Mouse (Mus musculus): ENCODE measurements around the gene Plekhf1.
A peak's percentile ranks its signal among the peaks of the same experiment; 100 is the strongest.

Gene Plekhf1

GRCm38 (mm10) chr7:38217417-38218171 is 10.2 kb downstream of the Plekhf1 start:
- DNase-seq, result peak; percentile 64

GRCm38 (mm10) chr7:38215697-38216096 is 12.1 kb downstream of the Plekhf1 start:
- peak; percentile 21 for DNase-seq

- DNase-seq, result no peak
Observed at GRCm38 (mm10) chr7:38215281-38215680, 12.5 kb downstream of the Plekhf1 start.

- DNase-seq, result no peak
Observed at GRCm38 (mm10) chr7:38214473-38215214, 13.2 kb downstream of the Plekhf1 start.

- DNase-seq, result no peak
Observed at GRCm38 (mm10) chr7:38212651-38213062, 15.2 kb downstream of the Plekhf1 start.

GRCm38 (mm10) chr7:38209478-38210152 is 18.2 kb downstream of the Plekhf1 start:
- DNase-seq, result no peak

- no peak for DNase-seq
Observed at GRCm38 (mm10) chr7:38208969-38209368, 18.8 kb downstream of the Plekhf1 start.

GRCm38 (mm10) chr7:38206564-38206963 is 21.3 kb downstream of the Plekhf1 start:
- no peak for DNase-seq

GRCm38 (mm10) chr7:38205801-38206200 is 22.0 kb downstream of the Plekhf1 start:
- DNase-seq, result no peak

- no peak for DNase-seq
Observed at GRCm38 (mm10) chr7:38204314-38204713, 23.5 kb downstream of the Plekhf1 start.

- no peak for DNase-seq
Observed at GRCm38 (mm10) chr7:38201290-38201658, 26.5 kb downstream of the Plekhf1 start.

GRCm38 (mm10) chr7:38200606-38201289 is 27.1 kb downstream of the Plekhf1 start:
- peak; percentile 91 for DNase-seq

GRCm38 (mm10) chr7:38199907-38200605 is 27.8 kb downstream of the Plekhf1 start:
- DNase-seq, result no peak

- DNase-seq, result peak; percentile 32
Observed at GRCm38 (mm10) chr7:38191571-38191970, 36.2 kb downstream of the Plekhf1 start.

GRCm38 (mm10) chr7:38191146-38191545 is 36.7 kb downstream of the Plekhf1 start:
- peak; percentile 18 for DNase-seq

- DNase-seq, result peak; percentile 32
Observed at GRCm38 (mm10) chr7:38190056-38190835, 37.6 kb downstream of the Plekhf1 start.

- DNase-seq, result peak; percentile 13
Observed at GRCm38 (mm10) chr7:38189136-38189982, 38.5 kb downstream of the Plekhf1 start.

- no peak for DNase-seq
Observed at GRCm38 (mm10) chr7:38188281-38189075, 39.3 kb downstream of the Plekhf1 start.

- DNase-seq, result no peak
Observed at GRCm38 (mm10) chr7:38187796-38188195, 40.0 kb downstream of the Plekhf1 start.

GRCm38 (mm10) chr7:38186861-38187260 is 41.0 kb downstream of the Plekhf1 start:
- DNase-seq, result no peak

Measured in cerebellum, adult 9-10 months (tissue).